Mouse (Mus musculus): ENCODE data around the gene Rbm18. TPM values are rescaled to one million over a fixed set of nuclear protein-coding genes. Genes with fewer than 3 reads are reported as not detected.

The Rbm18 gene
- polyA plus RNA-seq, 1 experiment from 2014 or later: 18.1 TPM

GRCm38 (mm10) chr2:36098021-36098420, 38.6 kb downstream of the Rbm18 start:
- H3K79me2 ChIP-seq (ENCODE audit: inconsistent target): no peaks in the 10 kb centered on the region
- WGBS (ENCODE audit: missing documents): 11% methylated on average over 5 of the region's 5 CpGs
- H3K27ac ChIP-seq: no peak overlapping the region
- no peaks in the 10 kb centered on the region for H3K36me3 ChIP-seq (ENCODE audit: inconsistent target)
- H3K4me3 ChIP-seq (ENCODE audit: inconsistent target): no peak overlapping the region

DNA sequence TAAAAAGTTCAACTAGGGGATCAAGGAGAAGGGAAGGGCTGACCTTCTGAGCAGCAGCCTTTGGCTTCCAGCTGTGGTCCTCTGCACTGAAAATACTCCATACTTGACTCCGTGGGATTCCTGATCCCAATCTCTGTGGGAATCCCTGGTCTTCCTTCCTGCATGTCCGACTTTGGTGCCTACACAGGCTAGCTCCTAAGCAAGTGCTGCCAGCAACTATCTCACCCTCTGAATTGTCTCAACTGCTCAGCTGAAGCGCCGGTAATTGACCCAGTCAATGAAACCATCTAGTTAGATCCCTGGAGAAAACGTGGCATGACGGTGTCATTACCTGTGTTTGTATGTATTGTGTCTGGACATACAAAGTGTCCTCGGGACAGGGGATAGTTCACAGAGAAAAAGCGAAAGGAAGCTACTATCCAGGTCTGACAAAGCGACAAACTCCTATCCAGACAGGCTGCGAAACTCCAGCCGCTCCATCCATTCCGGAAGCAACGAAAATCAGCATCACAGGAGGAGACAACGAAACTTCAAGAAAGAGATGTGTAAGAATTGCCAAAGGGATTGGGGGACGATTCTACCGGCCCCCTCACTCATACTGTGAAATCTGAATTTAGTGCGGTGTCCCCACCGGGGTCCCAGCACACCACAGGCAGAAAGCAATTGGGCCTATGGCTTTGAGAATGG, 39.3 kb downstream of the Rbm18 start:
- WGBS (ENCODE audit: missing documents): 14% methylated on average over 18 of the region's 18 CpGs
- H3K4me3 ChIP-seq (ENCODE audit: inconsistent target): no peak overlapping the region
- H3K79me2 ChIP-seq (ENCODE audit: inconsistent target): no peaks in the 10 kb centered on the region
- H3K36me3 ChIP-seq (ENCODE audit: inconsistent target): no peaks in the 10 kb centered on the region
- H3K27ac ChIP-seq: no peak overlapping the region

DNA sequence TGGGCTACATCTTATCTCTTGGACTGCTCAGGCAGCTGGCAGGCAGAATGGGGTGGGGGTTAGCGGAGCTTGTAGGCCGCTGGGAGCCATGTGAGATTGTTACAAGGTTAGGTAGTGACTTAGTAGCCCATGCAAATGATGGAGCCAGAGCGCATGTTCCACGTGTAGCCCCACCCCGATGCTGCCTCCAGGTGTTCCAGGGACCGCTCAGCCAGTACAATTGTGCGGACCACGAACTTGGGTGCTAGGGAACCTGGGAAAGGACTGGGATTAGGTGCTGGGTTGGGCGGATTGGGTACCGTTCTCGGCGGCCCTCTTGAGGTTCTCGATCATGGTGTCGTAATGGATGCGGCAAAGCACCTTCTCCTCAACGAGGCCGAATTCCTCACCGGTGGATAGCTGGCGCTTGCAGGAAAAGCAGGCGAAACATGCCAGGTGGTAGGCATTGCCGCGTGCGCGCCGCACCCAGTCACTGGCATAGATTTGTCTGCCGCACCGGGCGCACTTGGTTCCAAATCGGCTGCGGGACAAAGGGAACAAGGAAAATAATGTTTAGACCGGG, 42.6 kb downstream of the Rbm18 start:
- Histone ChIP-seq H3K27ac (no peak overlapping the region), H3K4me3 (ENCODE audit: inconsistent target) (no peak overlapping the region), H3K79me2 (ENCODE audit: inconsistent target) (no peaks in the 10 kb centered on the region), H3K36me3 (ENCODE audit: inconsistent target) (no peaks in the 10 kb centered on the region)
- WGBS (ENCODE audit: missing documents): 13% methylated on average over 29 of the region's 31 CpGs

- H3K36me3 ChIP-seq (ENCODE audit: inconsistent target): no peaks in the 10 kb centered on the region
- WGBS (ENCODE audit: missing documents): 37% methylated on average over 7 of the region's 7 CpGs
- no peak overlapping the region for H3K4me3 ChIP-seq (ENCODE audit: inconsistent target)
- no peak overlapping the region for H3K27ac ChIP-seq
- H3K79me2 ChIP-seq (ENCODE audit: inconsistent target): no peaks in the 10 kb centered on the region
Observed at GRCm38 (mm10) chr2:36093301-36093700, 43.3 kb downstream of the Rbm18 start.

GRCm38 (mm10) chr2:36092748-36093147, 43.8 kb downstream of the Rbm18 start:
- WGBS (ENCODE audit: missing documents): 11% methylated on average over 4 of the region's 4 CpGs
- H3K27ac ChIP-seq: no peak overlapping the region

DNA sequence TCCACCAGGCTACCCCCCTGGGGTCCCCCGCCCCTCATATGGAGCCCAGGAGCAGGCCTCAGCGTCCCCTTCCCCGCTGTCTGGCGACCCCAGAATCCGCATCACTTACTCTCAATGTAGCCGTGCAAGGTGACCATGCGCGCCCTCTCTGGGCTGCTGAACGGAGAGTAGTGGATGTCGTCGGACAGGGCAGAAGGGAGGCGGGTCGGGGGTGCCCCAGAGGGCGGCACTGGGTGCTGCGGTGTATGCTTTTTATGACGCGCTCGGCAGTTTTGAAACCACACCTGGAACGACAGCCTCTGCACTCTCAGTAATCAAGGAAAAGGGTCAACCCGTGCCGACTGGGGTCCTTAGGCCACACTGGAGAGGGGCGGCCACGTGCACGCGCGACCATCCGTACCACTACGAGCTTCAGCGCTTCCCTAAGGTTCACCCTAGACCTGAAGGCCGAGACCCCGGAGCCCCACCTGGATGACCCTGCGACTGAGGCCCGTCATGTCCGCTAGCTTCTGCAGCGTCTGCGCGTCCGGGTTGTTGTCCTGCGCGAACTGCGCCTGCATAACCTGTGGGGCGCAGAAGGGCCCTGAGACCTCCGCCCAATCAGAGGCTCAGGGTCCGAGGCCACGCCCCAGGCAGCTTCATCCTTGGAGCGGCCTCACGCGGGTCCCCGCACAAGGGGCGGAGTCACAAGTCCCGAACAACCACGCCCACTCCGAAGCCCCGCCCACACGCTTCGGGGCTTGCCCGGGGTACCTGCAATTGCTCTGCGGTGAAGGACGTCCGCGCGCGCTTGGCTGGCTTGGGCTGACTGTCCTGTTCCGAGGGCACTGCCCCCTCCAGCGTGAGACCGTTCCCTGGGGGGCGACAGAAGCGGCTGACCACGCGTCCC, 45.5 kb downstream of the Rbm18 start:
- Histone ChIP-seq H3K27ac (no peak overlapping the region), H3K4me3 (ENCODE audit: inconsistent target) (no peak overlapping the region), H3K36me3 (ENCODE audit: inconsistent target) (no peaks in the 10 kb centered on the region), H3K79me2 (ENCODE audit: inconsistent target) (no peaks in the 10 kb centered on the region)
- WGBS (ENCODE audit: missing documents): 3% methylated on average over 69 of the region's 70 CpGs

More at GRCm38 (mm10) chr2:36092748-36093147, 43.8 kb downstream of the Rbm18 start:
- Histone ChIP-seq H3K79me2 (ENCODE audit: inconsistent target) (no peaks in the 10 kb centered on the region), H3K36me3 (ENCODE audit: inconsistent target) (no peaks in the 10 kb centered on the region), H3K4me3 (ENCODE audit: inconsistent target) (no peak overlapping the region)

DNA sequence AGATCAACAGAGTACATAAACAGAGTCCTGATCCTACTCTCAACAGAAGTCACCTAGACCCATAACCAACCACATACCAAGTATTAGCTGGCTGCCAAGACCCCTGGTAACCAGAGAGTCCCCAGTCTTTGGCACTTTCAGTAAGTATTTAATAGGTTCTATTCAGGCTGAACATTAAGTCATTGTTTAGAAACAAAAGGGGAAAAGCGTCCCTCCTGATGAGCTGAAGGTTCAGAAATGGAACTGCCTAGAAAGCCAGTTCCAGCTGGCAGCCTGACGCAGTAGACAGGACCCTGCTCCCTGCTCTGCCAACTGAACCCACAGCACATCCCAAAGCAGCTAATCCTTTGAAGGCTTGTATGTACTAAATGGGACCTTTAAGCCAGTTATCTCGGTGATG, 47.4 kb downstream of the Rbm18 start:
- Histone ChIP-seq H3K27ac (no peak overlapping the region), H3K36me3 (ENCODE audit: inconsistent target) (no peaks in the 10 kb centered on the region)

DNA sequence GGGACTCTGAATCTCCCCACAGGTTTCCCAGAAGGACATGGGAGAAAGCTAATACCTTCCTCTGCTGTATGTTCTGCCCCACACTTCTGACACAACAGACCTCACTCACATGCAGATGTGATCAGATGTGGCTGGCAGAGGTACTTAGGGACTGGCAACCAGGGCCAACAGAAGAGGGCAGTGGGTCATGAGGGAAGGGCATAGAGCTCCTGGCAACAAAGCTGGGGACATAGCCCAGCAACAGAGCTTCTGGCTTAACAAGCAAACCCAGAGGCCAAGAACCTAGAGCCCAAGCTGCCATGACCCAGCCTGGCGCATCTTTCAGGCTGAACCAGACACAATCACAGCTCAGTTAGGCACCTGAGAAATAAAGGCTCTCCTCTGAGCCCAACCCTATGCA, 51.5 kb downstream of the Rbm18 start:
- Histone ChIP-seq H3K4me3 (ENCODE audit: inconsistent target) (no peak overlapping the region), H3K79me2 (ENCODE audit: inconsistent target) (no peaks in the 10 kb centered on the region), H3K36me3 (ENCODE audit: inconsistent target) (no peaks in the 10 kb centered on the region), H3K27ac (no peak overlapping the region)
- 85% methylated on average over 1 of the region's 1 CpGs for WGBS (ENCODE audit: missing documents)

More for the DNA sequence above, 47.4 kb downstream of the Rbm18 start:
- Histone ChIP-seq H3K79me2 (ENCODE audit: inconsistent target) (no peaks in the 10 kb centered on the region), H3K4me3 (ENCODE audit: inconsistent target) (no peak overlapping the region)
- WGBS (ENCODE audit: missing documents): 64% methylated on average over 3 of the region's 3 CpGs

DNA sequence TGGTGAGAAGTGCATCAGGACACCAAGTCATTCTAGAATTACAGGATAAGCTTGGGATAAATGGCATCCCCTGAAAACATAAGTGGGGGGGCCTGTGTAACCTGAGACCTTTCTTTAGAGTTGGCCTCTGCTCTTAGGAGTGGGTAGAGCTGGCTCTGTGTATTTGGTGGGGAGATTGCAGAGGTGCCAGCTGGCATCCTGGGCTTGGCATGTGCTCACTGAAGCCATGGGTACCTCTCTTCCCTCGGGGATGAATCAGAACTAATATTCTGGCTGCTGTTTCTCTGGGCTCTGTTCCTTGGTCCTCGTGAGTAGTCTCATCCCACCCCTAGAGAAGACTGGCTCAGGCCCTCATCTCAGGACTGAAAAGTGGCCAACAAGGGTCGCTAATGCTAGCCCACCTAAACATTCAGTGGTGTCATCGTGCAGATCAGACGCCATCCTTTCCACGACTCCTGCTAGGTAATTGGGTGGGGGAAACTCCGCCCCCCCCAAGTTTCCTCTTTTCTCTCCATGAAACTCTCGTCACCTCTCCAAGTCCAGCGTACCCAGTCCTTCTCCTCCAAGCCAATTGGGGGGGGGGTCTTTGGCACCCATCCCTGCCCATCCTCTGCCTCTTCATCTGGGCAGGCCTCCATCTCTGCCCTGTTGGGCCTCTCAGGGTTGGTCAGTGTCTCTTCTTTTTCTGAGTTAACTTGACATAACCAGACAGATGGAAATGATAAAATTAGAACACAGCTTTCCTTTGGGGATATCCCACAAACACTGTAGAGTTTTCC, 53.6 kb downstream of the Rbm18 start:
- Histone ChIP-seq H3K79me2 (ENCODE audit: inconsistent target) (no peaks in the 10 kb centered on the region), H3K36me3 (ENCODE audit: inconsistent target) (no peaks in the 10 kb centered on the region), H3K27ac (no peak overlapping the region), H3K4me3 (ENCODE audit: inconsistent target) (no peak overlapping the region)
- WGBS (ENCODE audit: missing documents): 81% methylated on average over 9 of the region's 9 CpGs

DNA sequence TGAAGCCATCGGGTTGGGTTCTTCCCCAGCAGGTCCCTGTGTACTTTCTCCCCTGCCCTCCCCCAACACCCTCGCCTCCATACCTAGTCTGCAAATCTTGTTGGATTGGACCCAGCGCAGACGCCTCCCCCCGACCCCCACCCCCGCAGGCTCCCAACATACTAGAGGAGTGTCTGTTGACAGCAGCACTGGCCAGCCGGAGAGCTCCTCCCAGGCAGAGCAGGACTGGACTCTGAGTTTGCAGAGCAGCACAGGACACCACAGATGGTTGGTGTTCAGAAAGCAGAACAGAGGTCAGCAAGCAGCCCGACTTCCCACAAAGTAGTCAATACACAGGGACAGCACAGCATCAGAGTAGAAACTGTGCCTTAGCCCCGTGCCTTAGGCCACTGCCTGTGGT, 55.1 kb downstream of the Rbm18 start:
- H3K36me3 ChIP-seq (ENCODE audit: inconsistent target): no peaks in the 10 kb centered on the region
- no peaks in the 10 kb centered on the region for H3K79me2 ChIP-seq (ENCODE audit: inconsistent target)
- no peak overlapping the region for H3K4me3 ChIP-seq (ENCODE audit: inconsistent target)
- H3K27ac ChIP-seq: no peak overlapping the region
- WGBS (ENCODE audit: missing documents): 51% methylated on average over 9 of the region's 9 CpGs

DNA sequence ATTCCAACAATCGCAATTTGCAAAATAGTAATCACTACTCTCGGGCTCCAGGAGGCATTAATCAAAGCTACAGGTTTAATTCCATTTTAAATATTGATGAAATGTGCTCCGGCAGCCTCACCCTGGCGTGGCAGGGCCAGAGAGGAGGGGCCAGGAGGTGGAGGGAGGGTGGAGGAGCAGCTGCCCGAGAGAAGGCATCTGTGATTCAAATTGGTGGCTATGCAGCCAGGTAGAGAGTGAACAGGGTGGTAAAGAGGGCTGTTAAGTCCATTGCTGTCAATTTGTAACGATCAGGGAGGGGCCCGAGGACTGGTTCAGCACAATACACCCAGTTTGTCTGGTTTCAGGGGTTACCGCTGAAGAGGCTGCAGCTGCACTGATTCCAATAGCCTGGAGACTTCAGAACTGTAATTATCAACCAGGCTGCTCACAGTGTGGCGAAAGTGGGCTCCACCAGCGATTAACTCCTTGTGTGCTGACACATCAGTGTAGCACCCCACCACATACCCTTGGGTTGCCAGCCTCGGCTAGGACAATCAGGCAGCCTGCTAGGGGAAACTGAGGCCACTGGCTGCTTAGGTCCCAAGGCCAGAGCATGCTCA, 59.3 kb downstream of the Rbm18 start:
- Histone ChIP-seq H3K4me3 (ENCODE audit: inconsistent target) (no peak overlapping the region), H3K36me3 (ENCODE audit: inconsistent target) (no peaks in the 10 kb centered on the region), H3K27ac (no peak overlapping the region), H3K79me2 (ENCODE audit: inconsistent target) (no peaks in the 10 kb centered on the region)
- 61% methylated on average over 11 of the region's 11 CpGs for WGBS (ENCODE audit: missing documents)

DNA sequence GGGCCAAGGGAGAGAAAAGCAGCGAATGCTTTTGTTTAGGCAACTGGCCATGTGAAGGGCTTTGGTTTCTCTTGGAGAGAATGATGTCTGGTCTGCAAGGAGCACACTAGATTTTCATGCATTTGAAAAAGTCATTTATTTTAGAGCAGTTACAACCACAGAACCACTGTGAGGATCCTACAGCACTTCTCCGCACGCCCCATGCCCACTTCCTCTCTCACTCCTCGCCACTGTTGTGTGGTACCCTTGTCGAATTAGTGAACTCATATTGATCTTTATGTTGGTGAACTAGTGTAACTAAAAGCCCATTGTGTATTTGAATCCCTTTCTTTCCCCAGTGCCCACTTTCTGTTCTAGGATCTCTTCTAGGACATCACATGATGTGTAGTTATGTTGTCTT, 61.4 kb downstream of the Rbm18 start:
- 22% methylated on average over 5 of the region's 5 CpGs for WGBS (ENCODE audit: missing documents)
- Histone ChIP-seq H3K79me2 (ENCODE audit: inconsistent target) (no peaks in the 10 kb centered on the region), H3K36me3 (ENCODE audit: inconsistent target) (no peaks in the 10 kb centered on the region), H3K4me3 (ENCODE audit: inconsistent target) (no peak overlapping the region), H3K27ac (no peak overlapping the region)

DNA sequence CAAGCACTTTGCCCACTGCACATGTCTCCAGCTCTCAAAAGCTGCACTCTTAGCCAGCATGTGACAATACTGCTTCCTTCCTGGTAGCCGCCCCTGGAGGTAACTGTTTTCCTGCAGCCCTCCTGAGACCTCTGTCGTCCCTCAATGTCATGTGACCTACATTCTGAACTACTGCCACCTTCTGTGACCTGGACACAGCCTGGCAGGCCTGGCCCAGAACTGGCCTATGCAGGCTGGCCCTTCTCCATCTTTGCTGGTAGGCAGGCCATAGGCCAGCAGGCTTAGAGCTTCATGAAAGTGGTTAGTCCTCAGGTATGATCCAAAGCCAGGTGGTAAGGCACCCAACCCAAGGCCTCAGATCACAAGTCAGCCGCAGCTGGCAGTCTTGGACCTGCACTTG, 62.8 kb downstream of the Rbm18 start:
- Histone ChIP-seq H3K27ac (no peak overlapping the region), H3K4me3 (ENCODE audit: inconsistent target) (no peak overlapping the region), H3K36me3 (ENCODE audit: inconsistent target) (no peaks in the 10 kb centered on the region), H3K79me2 (ENCODE audit: inconsistent target) (no peaks in the 10 kb centered on the region)
- WGBS (ENCODE audit: missing documents): 45% methylated on average over 3 of the region's 3 CpGs

- Histone ChIP-seq H3K4me3 (ENCODE audit: inconsistent target) (no peak overlapping the region), H3K27ac (no peak overlapping the region), H3K79me2 (ENCODE audit: inconsistent target) (no peaks in the 10 kb centered on the region), H3K36me3 (ENCODE audit: inconsistent target) (no peaks in the 10 kb centered on the region)
- WGBS (ENCODE audit: missing documents): 89% methylated on average over 8 of the region's 8 CpGs
Observed at GRCm38 (mm10) chr2:36071660-36072305, 64.8 kb downstream of the Rbm18 start.

All from macrophage (primary cell).